Mouse (Mus musculus) lung, embryonic 14.5 days (tissue): ENCODE results near the gene Gnb5. TPM values are rescaled to one million over a fixed set of nuclear protein-coding genes. Genes with fewer than 3 reads are reported as not detected.
A peak's percentile ranks its signal among the peaks of the same experiment; 100 is the strongest.

Experiments used
- ATAC-seq: fragments of 200-750 bp; cut with Nextera tagmentation; 2 replicates; pipeline ENCODE4 v1.8.0; 2017; ENCODE audit warnings: mild to moderate bottlenecking, moderate TSS enrichment, moderate library complexity; ENCODE audit not compliant: insufficient read depth
- DNase-seq: peaks from one replicate; pipeline ENCODE4 v3.0.0-alpha.2; 2015
- H3K27ac ChIP-seq: fragments of 300-500 bp; sonication (generic); 2 replicates; pipeline ENCODE4 v1.5.1; 2014; ENCODE audit warnings: low read depth, mild to moderate bottlenecking, moderate library complexity
- H3K27me3 ChIP-seq: fragments of 300-500 bp; sonication (generic); 2 replicates; pipeline ENCODE4 v1.6.1; 2014; ENCODE audit warnings: low read length, control low read depth; ENCODE audit not compliant: insufficient read depth
- H3K36me3 ChIP-seq: fragments of 300-500 bp; sonication (generic); 2 replicates; pipeline ENCODE4 v1.6.1; 2014; ENCODE audit warnings: control low read depth; ENCODE audit not compliant: insufficient read depth
- H3K4me1 ChIP-seq: fragments of 300-500 bp; sonication (generic); 2 replicates; pipeline ENCODE4 v1.6.1; 2014; ENCODE audit warnings: antibody characterized with exemption, control low read depth; ENCODE audit not compliant: insufficient read depth
- H3K4me2 ChIP-seq: fragments of 300-500 bp; sonication (generic); 2 replicates; pipeline ENCODE4 v1.6.1; 2014; ENCODE audit warnings: mild to moderate bottlenecking
- H3K4me3 ChIP-seq: fragments of 300-500 bp; sonication (generic); 2 replicates; pipeline ENCODE4 v1.5.1; 2014; ENCODE audit warnings: low read depth, low read length
- H3K9ac ChIP-seq: fragments of 300-500 bp; sonication (generic); 2 replicates; pipeline ENCODE4 v1.6.1; 2014
- H3K9me3 ChIP-seq: fragments of 300-500 bp; sonication (generic); 2 replicates; pipeline ENCODE4 v1.6.1; 2016; ENCODE audit warnings: low read depth, low read length, control low read depth
- CTCF ChIP-seq: IDR thresholded peaks from 2 replicates; pipeline ENCODE4 v1.5.1; 2016; ENCODE audit warnings: antibody characterized with exemption, low read depth
- whole genome bisulfite sequencing: fragments of 180-500 bp; shearing (Covaris S2); extraction: QIAGEN DNeasy Blood & Tissue Kit; methylation state at CpG from one replicate; pipeline ENCODE4 v1.1.7; 2014; 5-methylcytosine and 5-hydroxymethylcytosine counted together
- polyA plus RNA-seq: library from polyadenylated mRNA; unstranded; fragments of >200 nt; fragmentation: Nextera tagmentation; extraction: Ambion mirVana; gene quantifications from 2 replicates; pipeline ENCODE4 v1.2.1, GENCODE M21; 2014

The Gnb5 gene
- 17.9 and 18.2 TPM in 2 replicates for polyA plus RNA-seq

- H3K4me3 ChIP-seq: no peak within 1 kb of the TSS
- no peak within 1 kb of the TSS for H3K27ac ChIP-seq
- TF ChIP-seq CTCF: no peak
- peaks cover 10% of the 10 kb centered on the region; the same call in 1 of the 2 replicates for H3K36me3 ChIP-seq
- H3K4me1 ChIP-seq: no peaks in the 10 kb centered on the region
- no peaks in the 10 kb centered on the region for H3K9me3 ChIP-seq
- ATAC-seq (no peak), DNase-seq (no peak)
- 77% methylated on average over 11 of the region's 11 CpGs for WGBS
- no peak within 1 kb of the TSS for H3K4me2 ChIP-seq
- no peaks in the 10 kb centered on the region for H3K27me3 ChIP-seq
- no peak within 1 kb of the TSS for H3K9ac ChIP-seq
Observed at GRCm38 (mm10) chr9:75306126-75306898, at the start of gene Gnb5. TSS of gene Gnb5 (plus strand) at chr9:75306288.

- H3K4me3 ChIP-seq: no peak overlapping the region
- H3K9ac ChIP-seq: no peak overlapping the region
- no peak for ATAC-seq
- peaks cover 21% of the 10 kb centered on the region; the same call in 1 of the 2 replicates for H3K36me3 ChIP-seq
- no peaks in the 10 kb centered on the region for H3K9me3 ChIP-seq
- DNase-seq: no peak
- H3K27me3 ChIP-seq: no peaks in the 10 kb centered on the region
- 57% methylated on average over 4 of the region's 4 CpGs for WGBS
- 0 out of 2 replicates have a peak, but pooled peaks cover 2% of the 10 kb centered on the region for H3K4me1 ChIP-seq
- H3K4me2 ChIP-seq: no peak overlapping the region
- H3K27ac ChIP-seq: no peak overlapping the region
- TF ChIP-seq CTCF: no peak
Observed at GRCm38 (mm10) chr9:75258792-75259191, 47.3 kb upstream of the Gnb5 start.

- ATAC-seq (no peak), DNase-seq (no peak)
- peak; percentile 57 for TF ChIP-seq CTCF
- Histone ChIP-seq H3K9me3 (no peaks in the 10 kb centered on the region), H3K9ac (no peak overlapping the region), H3K27ac (no peak overlapping the region), H3K36me3 (peaks cover 21% of the 10 kb centered on the region; the same call in 1 of the 2 replicates), H3K27me3 (no peaks in the 10 kb centered on the region), H3K4me2 (no peak overlapping the region), H3K4me1 (0 out of 2 replicates have a peak, but pooled peaks cover 2% of the 10 kb centered on the region), H3K4me3 (no peak overlapping the region)
- 83% methylated on average over 4 of the region's 4 CpGs for WGBS
Observed at GRCm38 (mm10) chr9:75259656-75260055, 46.4 kb upstream of the Gnb5 start.

- Histone ChIP-seq H3K9me3 (no peaks in the 10 kb centered on the region), H3K27ac (peak overlapping the region; percentile 42; the same call in 1 of the 2 replicates), H3K4me1 (no peaks in the 10 kb centered on the region), H3K9ac (no peak overlapping the region), H3K27me3 (no peaks in the 10 kb centered on the region), H3K4me2 (no peak overlapping the region), H3K36me3 (peaks cover 19% of the 10 kb centered on the region; the same call in 1 of the 2 replicates), H3K4me3 (no peak overlapping the region)
- peak; percentile 22 for DNase-seq
- TF ChIP-seq CTCF: no peak
- WGBS: 13% methylated on average over 8 of the region's 8 CpGs
- ATAC-seq: no peak
Observed at GRCm38 (mm10) chr9:75261332-75261872, 44.7 kb upstream of the Gnb5 start.

GRCm38 (mm10) chr9:75262235-75262826, 43.8 kb upstream of the Gnb5 start:
- no peak for ATAC-seq

GRCm38 (mm10) chr9:75264008-75264718, 41.9 kb upstream of the Gnb5 start:
- H3K4me1 ChIP-seq: no peaks in the 10 kb centered on the region
- no peak overlapping the region for H3K4me3 ChIP-seq
- TF ChIP-seq CTCF: no peak

More at GRCm38 (mm10) chr9:75262235-75262826, 43.8 kb upstream of the Gnb5 start:
- DNase-seq: peak; percentile 64
- H3K9me3 ChIP-seq: no peaks in the 10 kb centered on the region
- H3K27me3 ChIP-seq: no peaks in the 10 kb centered on the region
- H3K27ac ChIP-seq: no peak overlapping the region
- no peaks in the 10 kb centered on the region for H3K4me1 ChIP-seq
- no peak overlapping the region for H3K4me2 ChIP-seq
- H3K36me3 ChIP-seq: peaks cover 18% of the 10 kb centered on the region; the same call in 1 of the 2 replicates
- 59% methylated on average over 8 of the region's 8 CpGs for WGBS
- TF ChIP-seq CTCF: peak; percentile 53
- no peak overlapping the region for H3K4me3 ChIP-seq
- no peak overlapping the region for H3K9ac ChIP-seq

More at GRCm38 (mm10) chr9:75264008-75264718, 41.9 kb upstream of the Gnb5 start:
- H3K27ac ChIP-seq: peak overlapping the region; percentile 67
- 21% methylated on average over 3 of the region's 3 CpGs for WGBS
- peak; percentile 59 for DNase-seq
- H3K4me2 ChIP-seq: no peak overlapping the region
- H3K27me3 ChIP-seq: no peaks in the 10 kb centered on the region
- peak; percentile 93 for ATAC-seq
- no peak overlapping the region for H3K9ac ChIP-seq
- H3K9me3 ChIP-seq: no peaks in the 10 kb centered on the region
- peaks cover 14% of the 10 kb centered on the region; the same call in 1 of the 2 replicates for H3K36me3 ChIP-seq
